Mouse (Mus musculus) lung, embryonic 15.5 days (tissue): Measurements from ENCODE around the gene Zglp1. TPM values are rescaled to one million over a fixed set of nuclear protein-coding genes. Genes with fewer than 3 reads are reported as not detected.

Experiments used
- ATAC-seq: fragments of 200-750 bp; cut with Nextera tagmentation; 2 replicates; pipeline ENCODE4 v1.8.0; 2017; ENCODE audit warnings: moderate number of reproducible peaks, borderline replicate concordance; ENCODE audit not compliant: low FRiP score, low TSS enrichment; ENCODE audit errors: extremely low read depth
- H3K27ac ChIP-seq: fragments of 300-500 bp; sonication (generic); 2 replicates; pipeline ENCODE4 v1.5.1; 2015; ENCODE audit warnings: moderate library complexity, mild to moderate bottlenecking, inconsistent platforms
- H3K27me3 ChIP-seq: fragments of 300-500 bp; sonication (generic); 2 replicates; pipeline ENCODE4 v1.6.1; 2015; ENCODE audit warnings: inconsistent platforms
- H3K36me3 ChIP-seq: fragments of 300-500 bp; sonication (generic); 2 replicates; pipeline ENCODE4 v1.6.1; 2015; ENCODE audit warnings: inconsistent platforms
- H3K4me1 ChIP-seq: fragments of 300-500 bp; sonication (generic); 2 replicates; pipeline ENCODE4 v1.6.1; 2015; ENCODE audit warnings: inconsistent platforms
- H3K4me2 ChIP-seq: fragments of 300-500 bp; sonication (generic); 2 replicates; pipeline ENCODE4 v1.6.1; 2015; ENCODE audit warnings: inconsistent platforms, mild to moderate bottlenecking, moderate library complexity
- H3K4me3 ChIP-seq: fragments of 300-500 bp; sonication (generic); 2 replicates; pipeline ENCODE4 v1.5.1; 2015; ENCODE audit warnings: mild to moderate bottlenecking, inconsistent platforms
- H3K9ac ChIP-seq: fragments of 300-500 bp; sonication (generic); 2 replicates; pipeline ENCODE4 v1.6.1; 2015; ENCODE audit warnings: inconsistent platforms
- H3K9me3 ChIP-seq: fragments of 300-500 bp; sonication (generic); 2 replicates; pipeline ENCODE4 v1.6.1; 2016; ENCODE audit warnings: inconsistent platforms
- WGBS: fragments of 180-500 bp; shearing (Covaris S2); methylation state at CpG from one replicate; pipeline ENCODE4 v1.1.7; 2015; 5-methylcytosine and 5-hydroxymethylcytosine counted together
- polyA plus RNA-seq: library from polyadenylated mRNA; unstranded; fragments of >200 nt; fragmentation: Nextera tagmentation; extraction: Ambion mirVana; gene quantifications from 2 replicates; pipeline ENCODE4 v1.2.1, GENCODE M21; 2015

The Zglp1 gene
- 0.76 and 2.1 TPM in 2 replicates for polyA plus RNA-seq

DNA sequence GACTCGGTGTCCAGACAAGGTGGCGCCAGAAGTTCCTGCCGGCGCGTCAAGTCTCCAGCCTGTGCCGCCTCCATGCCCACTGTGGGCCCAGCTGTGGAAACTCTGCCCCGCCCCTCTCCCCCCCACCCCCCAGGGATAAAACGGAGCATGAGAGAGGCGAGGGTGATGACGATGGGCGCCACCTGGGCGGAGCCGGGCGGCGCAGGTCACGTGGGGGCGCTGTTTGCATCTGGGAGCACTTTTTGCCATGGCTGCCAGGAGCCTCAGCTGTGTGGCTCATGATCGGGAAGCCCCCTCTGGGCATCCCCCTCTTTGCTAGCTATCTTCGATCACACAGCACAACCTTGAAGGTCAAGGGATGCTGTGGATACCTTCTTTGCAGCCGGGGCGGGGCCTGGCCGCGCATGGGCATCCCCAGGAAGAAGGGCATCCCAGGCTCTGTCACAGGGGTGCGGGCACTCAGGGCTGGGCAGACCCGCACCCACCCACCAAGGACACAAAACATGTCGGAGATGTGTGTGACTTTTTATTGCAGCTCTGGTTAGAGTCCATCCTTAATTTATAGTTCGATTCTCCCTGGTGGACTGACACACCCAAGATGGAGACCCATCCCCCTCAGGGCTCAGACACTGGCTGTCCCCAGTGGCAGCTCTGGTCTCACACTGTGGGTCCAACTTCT is at the start of gene Zglp1:
Gene Zglp1 (minus strand): TSS at position 88 of the 679 bp plus-strand sequence.
- peaks cover 3% of the 10 kb centered on the region for H3K4me1 ChIP-seq
- peaks cover 22% of the 10 kb centered on the region for H3K36me3 ChIP-seq
- no peak within 1 kb of the TSS for H3K9ac ChIP-seq
- no peaks in the 10 kb centered on the region for H3K27me3 ChIP-seq
- 78% methylated on average over 27 of the region's 27 CpGs for WGBS
- H3K27ac ChIP-seq, result no peak within 1 kb of the TSS
- ATAC-seq, result no peak
- no peak within 1 kb of the TSS for H3K4me2 ChIP-seq
- no peaks in the 10 kb centered on the region for H3K9me3 ChIP-seq
- no peak within 1 kb of the TSS for H3K4me3 ChIP-seq

- WGBS, result 82% methylated on average over 8 of the region's 8 CpGs
- no peaks in the 10 kb centered on the region for H3K36me3 ChIP-seq
- H3K27me3 ChIP-seq, result no peaks in the 10 kb centered on the region
- H3K4me2 ChIP-seq, result no peak overlapping the region
- H3K9me3 ChIP-seq, result no peaks in the 10 kb centered on the region
- no peaks in the 10 kb centered on the region for H3K4me1 ChIP-seq
- no peak overlapping the region for H3K9ac ChIP-seq
- no peak overlapping the region for H3K4me3 ChIP-seq
- no peak overlapping the region for H3K27ac ChIP-seq
- no peak for ATAC-seq
Measured at GRCm38 (mm10) chr9:21115105-21115504, 48.2 kb upstream of the Zglp1 start.

DNA sequence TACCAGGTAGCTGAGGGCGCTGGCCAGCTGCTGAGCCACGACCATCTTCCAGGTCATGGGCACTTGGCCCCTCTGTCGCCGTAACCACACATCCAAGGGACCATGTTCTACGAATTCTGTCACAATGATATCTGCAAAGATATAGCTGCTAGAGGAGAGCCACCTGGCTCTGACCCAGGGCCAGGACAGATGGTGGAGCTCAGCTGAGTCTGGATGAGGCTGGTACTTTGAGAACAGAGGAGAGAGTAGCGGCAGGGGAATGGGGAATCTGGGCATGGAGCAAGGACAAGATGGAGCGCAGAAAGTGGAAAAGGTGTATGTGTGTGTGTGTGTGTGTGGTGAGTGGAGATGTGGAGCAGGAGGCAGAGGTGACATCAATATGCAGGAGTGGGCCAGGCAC is 47.3 kb upstream of the Zglp1 start:
- no peaks in the 10 kb centered on the region for H3K9me3 ChIP-seq
- H3K4me3 ChIP-seq, result no peak overlapping the region
- 76% methylated on average over 7 of the region's 7 CpGs for WGBS
- H3K36me3 ChIP-seq, result no peaks in the 10 kb centered on the region
- no peak overlapping the region for H3K9ac ChIP-seq
- no peak for ATAC-seq
- no peaks in the 10 kb centered on the region for H3K4me1 ChIP-seq
- no peak overlapping the region for H3K4me2 ChIP-seq
- no peak overlapping the region for H3K27ac ChIP-seq
- no peaks in the 10 kb centered on the region for H3K27me3 ChIP-seq

GRCm38 (mm10) chr9:21113751-21114150 is 46.9 kb upstream of the Zglp1 start:
- ATAC-seq, result no peak
- 81% methylated on average over 6 of the region's 6 CpGs for WGBS
- no peak overlapping the region for H3K27ac ChIP-seq

DNA sequence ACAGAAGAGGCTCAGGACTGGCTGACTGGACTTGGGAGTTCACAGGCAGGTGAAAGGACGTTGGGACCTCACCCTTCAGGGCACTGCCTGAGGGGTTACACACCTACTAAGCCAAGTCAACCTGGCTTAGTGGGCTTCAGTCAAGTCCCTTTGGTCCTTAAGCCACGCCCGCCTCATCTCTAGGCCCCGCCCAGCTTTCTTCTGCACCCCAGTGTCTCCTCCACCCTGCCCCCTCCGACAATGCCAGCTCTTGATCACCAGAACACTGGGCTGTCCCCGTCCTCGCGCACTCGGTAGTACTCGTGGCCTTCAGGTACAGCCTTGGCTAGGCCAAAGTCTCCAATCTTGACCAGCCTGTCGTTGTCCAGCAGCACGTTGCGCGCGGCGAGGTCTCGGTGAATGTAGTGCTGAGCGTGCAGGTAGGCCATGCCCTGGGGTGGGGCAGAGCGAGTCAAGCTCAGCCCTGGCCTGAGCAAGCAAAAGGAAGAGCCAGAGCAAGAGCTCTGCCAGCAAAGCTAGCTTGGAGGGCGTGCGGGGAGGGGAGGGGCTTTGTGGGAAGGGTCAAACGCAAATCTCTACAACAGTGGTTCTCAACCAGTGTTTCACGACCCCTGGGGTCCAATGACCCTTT is 40.8 kb upstream of the Zglp1 start:
- 48% methylated on average over 23 of the region's 23 CpGs for WGBS
- H3K9me3 ChIP-seq, result no peaks in the 10 kb centered on the region
- H3K27me3 ChIP-seq, result no peaks in the 10 kb centered on the region
- no peak overlapping the region for H3K4me3 ChIP-seq
- H3K36me3 ChIP-seq, result no peaks in the 10 kb centered on the region; the same call in 1 of the 2 replicates
- no peak for ATAC-seq
- H3K9ac ChIP-seq, result no peak overlapping the region
- peaks cover 4% of the 10 kb centered on the region; the same call in 1 of the 2 replicates for H3K4me1 ChIP-seq
- H3K27ac ChIP-seq, result no peak overlapping the region
- no peak overlapping the region for H3K4me2 ChIP-seq

More at GRCm38 (mm10) chr9:21113751-21114150, 46.9 kb upstream of the Zglp1 start:
- no peak overlapping the region for H3K4me3 ChIP-seq
- no peak overlapping the region for H3K9ac ChIP-seq
- no peaks in the 10 kb centered on the region for H3K27me3 ChIP-seq
- no peaks in the 10 kb centered on the region for H3K36me3 ChIP-seq
- no peak overlapping the region for H3K4me2 ChIP-seq
- H3K9me3 ChIP-seq, result no peaks in the 10 kb centered on the region
- H3K4me1 ChIP-seq, result no peaks in the 10 kb centered on the region

DNA sequence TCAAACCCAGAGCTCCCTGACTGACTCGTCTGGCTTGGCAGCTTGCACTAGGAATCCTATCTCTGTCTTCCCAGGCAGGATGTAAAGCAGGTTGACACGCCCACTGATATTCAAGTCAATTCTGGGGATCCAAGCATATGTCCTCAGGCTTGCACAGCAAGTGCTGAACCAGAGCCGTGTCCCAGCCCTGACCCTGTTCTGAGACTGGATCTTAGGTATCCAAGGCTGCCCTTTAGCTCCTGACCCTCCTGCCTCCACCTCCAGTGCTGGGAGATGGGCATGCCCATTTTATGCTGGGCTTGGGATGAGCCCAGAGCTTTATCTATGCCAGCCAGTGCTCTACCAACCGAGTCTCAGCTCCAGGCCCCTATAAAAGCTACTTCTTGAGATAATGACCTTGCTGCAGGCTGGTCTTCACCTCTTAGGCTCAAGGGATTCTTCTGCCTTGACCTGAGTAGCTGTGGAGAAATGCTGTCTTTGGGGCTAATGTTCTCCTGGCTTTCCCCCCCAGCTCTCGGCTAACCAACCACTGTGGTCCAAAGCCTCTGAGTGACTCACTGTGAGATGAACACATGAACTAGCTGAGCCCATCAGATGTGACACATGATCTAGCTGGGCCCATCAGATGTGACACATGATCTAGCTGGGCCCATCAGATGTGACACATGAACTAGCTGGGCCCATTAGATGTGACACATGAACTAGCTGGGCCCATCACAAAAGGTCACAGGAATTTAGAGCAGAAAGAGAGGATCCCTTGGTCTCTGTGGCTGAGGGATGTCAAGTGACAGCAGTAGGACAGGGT is 39.1 kb upstream of the Zglp1 start:
- no peak overlapping the region for H3K9ac ChIP-seq
- ATAC-seq, result no peak

DNA sequence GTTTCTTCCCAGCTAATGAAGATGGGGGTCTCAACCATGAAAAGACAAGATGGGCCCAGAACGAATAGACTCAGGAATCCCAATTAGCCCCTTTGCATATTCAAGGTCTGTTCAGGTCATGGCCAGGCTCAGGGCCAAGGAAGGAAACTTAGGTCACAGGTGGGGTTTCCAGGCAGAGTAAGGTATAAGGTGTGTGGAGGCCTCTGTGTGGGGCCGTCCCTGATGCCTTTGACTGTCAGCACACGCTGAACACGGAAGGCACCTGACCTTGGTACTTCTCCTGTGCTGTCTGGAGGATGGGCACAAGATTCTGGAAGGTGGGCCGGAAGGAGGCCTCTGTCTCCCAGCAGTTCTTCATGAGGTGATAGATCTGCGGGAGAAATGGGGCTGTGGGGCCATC is 37.9 kb upstream of the Zglp1 start:
- Histone ChIP-seq H3K4me2 (no peak overlapping the region), H3K4me3 (no peak overlapping the region), H3K27me3 (no peaks in the 10 kb centered on the region), H3K9me3 (no peaks in the 10 kb centered on the region), H3K36me3 (no peaks in the 10 kb centered on the region; the same call in 1 of the 2 replicates), H3K27ac (no peak overlapping the region), H3K4me1 (peaks cover 7% of the 10 kb centered on the region; the same call in 1 of the 2 replicates), H3K9ac (no peak overlapping the region)
- WGBS, result 79% methylated on average over 6 of the region's 6 CpGs
- ATAC-seq, result no peak

More for the DNA sequence above, 39.1 kb upstream of the Zglp1 start:
- 78% methylated on average over 5 of the region's 5 CpGs for WGBS
- Histone ChIP-seq H3K36me3 (no peaks in the 10 kb centered on the region; the same call in 1 of the 2 replicates), H3K4me1 (peaks cover 4% of the 10 kb centered on the region; the same call in 1 of the 2 replicates), H3K27ac (no peak overlapping the region), H3K4me2 (no peak overlapping the region), H3K4me3 (no peak overlapping the region), H3K27me3 (no peaks in the 10 kb centered on the region), H3K9me3 (no peaks in the 10 kb centered on the region)

GRCm38 (mm10) chr9:21102076-21102475 is 35.2 kb upstream of the Zglp1 start:
- Histone ChIP-seq H3K27ac (no peak overlapping the region), H3K27me3 (no peaks in the 10 kb centered on the region), H3K9me3 (no peaks in the 10 kb centered on the region), H3K4me3 (no peak overlapping the region), H3K36me3 (no peaks in the 10 kb centered on the region; the same call in 1 of the 2 replicates), H3K4me2 (no peak overlapping the region), H3K4me1 (peaks cover 7% of the 10 kb centered on the region; the same call in 1 of the 2 replicates), H3K9ac (no peak overlapping the region)
- WGBS, result 86% methylated on average over 2 of the region's 2 CpGs
- ATAC-seq, result no peak

DNA sequence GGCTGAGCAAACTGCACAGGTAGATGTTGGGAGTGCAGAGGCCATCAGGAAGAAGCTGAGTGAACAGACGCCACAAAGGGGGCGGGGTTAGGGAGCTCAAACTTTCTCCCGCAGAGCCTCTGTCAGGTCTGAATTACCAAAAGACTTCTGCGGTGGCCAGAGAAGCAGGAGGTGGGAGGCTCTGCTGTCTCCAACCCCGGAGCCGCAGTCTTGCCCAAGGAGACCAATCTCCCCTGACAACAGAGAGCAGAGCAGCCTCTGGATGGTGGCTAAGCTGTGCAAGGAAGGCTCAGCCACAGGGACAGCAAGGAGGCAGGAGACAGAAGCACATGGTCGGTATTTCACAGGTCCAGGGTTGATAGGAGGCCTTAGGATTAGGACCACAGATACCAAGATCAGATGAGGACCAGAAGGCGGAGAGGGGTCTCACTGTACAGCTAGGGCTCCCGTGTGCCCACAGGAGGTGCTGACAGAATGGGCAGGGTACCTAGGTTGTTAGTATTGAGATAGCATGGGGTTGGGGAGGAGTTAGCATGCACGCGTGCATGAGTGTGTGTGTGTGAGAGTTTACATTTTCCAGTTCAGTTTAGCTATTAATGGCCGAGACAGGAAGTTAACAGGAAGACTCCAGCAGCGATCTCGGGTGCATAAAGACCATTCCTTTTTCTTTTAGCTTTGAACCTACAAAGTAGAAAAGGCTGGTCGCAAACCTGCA is 33.7 kb upstream of the Zglp1 start:
- no peak overlapping the region for H3K4me2 ChIP-seq
- 0 out of 2 replicates have a peak overlapping the region, but pooled peaks have one; percentile 25 for H3K27ac ChIP-seq
- no peaks in the 10 kb centered on the region; the same call in 1 of the 2 replicates for H3K36me3 ChIP-seq
- peaks cover 7% of the 10 kb centered on the region; the same call in 1 of the 2 replicates for H3K4me1 ChIP-seq
- no peak for ATAC-seq
- no peak overlapping the region for H3K9ac ChIP-seq
- H3K9me3 ChIP-seq, result no peaks in the 10 kb centered on the region
- 32% methylated on average over 15 of the region's 15 CpGs for WGBS
- no peak overlapping the region for H3K4me3 ChIP-seq
- no peaks in the 10 kb centered on the region for H3K27me3 ChIP-seq

- 0 out of 2 replicates have a peak, but pooled peaks cover 3% of the 10 kb centered on the region for H3K4me1 ChIP-seq
- ATAC-seq, result no peak
- H3K9me3 ChIP-seq, result no peaks in the 10 kb centered on the region
- H3K9ac ChIP-seq, result no peak overlapping the region
- no peaks in the 10 kb centered on the region for H3K27me3 ChIP-seq
- no peaks in the 10 kb centered on the region for H3K36me3 ChIP-seq
- H3K27ac ChIP-seq, result no peak overlapping the region
- no peak overlapping the region for H3K4me3 ChIP-seq
- no peak overlapping the region for H3K4me2 ChIP-seq
- WGBS, result 75% methylated on average over 8 of the region's 8 CpGs
Measured at GRCm38 (mm10) chr9:21097793-21098192, 30.9 kb upstream of the Zglp1 start.

GRCm38 (mm10) chr9:21095958-21096357 is 29.1 kb upstream of the Zglp1 start:
- Histone ChIP-seq H3K9ac (no peak overlapping the region), H3K4me3 (no peak overlapping the region), H3K9me3 (no peaks in the 10 kb centered on the region), H3K4me1 (peaks cover 7% of the 10 kb centered on the region), H3K36me3 (no peaks in the 10 kb centered on the region), H3K27me3 (no peaks in the 10 kb centered on the region), H3K27ac (no peak overlapping the region), H3K4me2 (no peak overlapping the region)
- WGBS, result 90% methylated on average over 4 of the region's 4 CpGs
- ATAC-seq, result no peak
